Mouse (Mus musculus): ENCODE data around the gene Prkca.

GRCm38 (mm10) chr11:108039761-108040160, 304.0 kb downstream of the Prkca start:
- TF ChIP-seq CTCF (IDR thresholded peaks at IDR 0.05; ENCODE audit: extremely low read depth, insufficient read depth, low read length): no peak
- no peak for TF ChIP-seq POLR2A (IDR thresholded peaks at IDR 0.05; ENCODE audit: extremely low read depth, insufficient read depth, low read length)
